In genomic region chr9:108693946-108694345, GRCm38 (mm10) we compare ENCODE assay signal across 9 mouse cellular contexts. TPM values are rescaled to one million over a fixed set of nuclear protein-coding genes. Genes with fewer than 3 reads are reported as not detected.
DNase-seq lines count a peak whose midpoint lies in the region; ATAC-seq and TF ChIP-seq lines count a peak whose summit lies in the region.
"Had no signal": no experiment of that assay in that cellular context is flagged by ENCODE, and none has a peak within 500 bp of the region (broad histone marks: within the 10 kb centered on the region; RNA-seq: fewer than 3 reads in every experiment).

No protein-coding gene starts in this region.

- peak overlapping the region; percentile 21; the same call in 1 of the 2 replicates for H3K9ac ChIP-seq in forebrain, embryonic 12.5 days
- no peak overlapping the region for H3K9ac ChIP-seq in lung, embryonic 14.5 days
- no peak overlapping the region for H3K9ac ChIP-seq in liver, embryonic 11.5 days (ENCODE audit: low read depth, low read length)
- no peak overlapping the region; the same call in 1 of the 2 replicates for H3K9ac ChIP-seq in stomach, embryonic 14.5 days (replicated peaks; ENCODE audit: low read depth, low read length)

- no peak for DNase-seq in forebrain, embryonic 10.5 days (ENCODE audit: extremely low spot score, low spot score)
- DNase-seq in lung, embryonic 14.5 days, result no peak
- DNase-seq in lung, postnatal 10 days, result no peak
- DNase-seq in liver, embryonic 11.5 days (ENCODE audit: low spot score), result no peak
- no peak for DNase-seq in MN1 (ENCODE audit: low spot score)
- DNase-seq in cerebellum, adult 18-20 months, result no peak
- DNase-seq: thymus, postnatal 14 days had no signal

- H3K27ac ChIP-seq in forebrain, embryonic 12.5 days, result no peak overlapping the region
- H3K27ac ChIP-seq in forebrain, embryonic 10.5 days, result no peak overlapping the region
- H3K27ac ChIP-seq in lung, embryonic 14.5 days (ENCODE audit: low read depth), result no peak overlapping the region
- no peak overlapping the region for H3K27ac ChIP-seq in liver, embryonic 11.5 days (ENCODE audit: low read depth, low read length)
- no peak overlapping the region for H3K27ac ChIP-seq in stomach, embryonic 14.5 days (ENCODE audit: low read length)

- no peaks in the 10 kb centered on the region for H3K36me3 ChIP-seq in forebrain, embryonic 12.5 days (replicated peaks)
- H3K36me3 ChIP-seq in forebrain, embryonic 10.5 days (replicated peaks), result peaks cover 5% of the 10 kb centered on the region; the same call in 1 of the 2 replicates
- H3K36me3 ChIP-seq in lung, embryonic 14.5 days (ENCODE audit: insufficient read depth), result no peaks in the 10 kb centered on the region
- no peaks in the 10 kb centered on the region for H3K36me3 ChIP-seq in liver, embryonic 11.5 days (ENCODE audit: control insufficient read depth, insufficient read depth, low read length)
- H3K36me3 ChIP-seq in stomach, embryonic 14.5 days (ENCODE audit: control insufficient read depth, insufficient read depth, low read length), result peaks cover 5% of the 10 kb centered on the region

- peak overlapping the region; percentile 16; the same call in 1 of the 2 replicates for H3K4me3 ChIP-seq in forebrain, embryonic 12.5 days (replicated peaks)
- no peak overlapping the region for H3K4me3 ChIP-seq in forebrain, embryonic 10.5 days
- H3K4me3 ChIP-seq in lung, embryonic 14.5 days (ENCODE audit: low read depth, low read length), result no peak overlapping the region
- H3K4me3 ChIP-seq in liver, embryonic 11.5 days (ENCODE audit: low read depth, low read length), result no peak overlapping the region
- no peak overlapping the region for H3K4me3 ChIP-seq in stomach, embryonic 14.5 days (ENCODE audit: low read depth, low read length)

- H3K4me2 ChIP-seq in forebrain, embryonic 12.5 days, result peak overlapping the region; percentile 85
- H3K4me2 ChIP-seq in lung, embryonic 14.5 days, result peak overlapping the region; percentile 92
- H3K4me2 ChIP-seq in liver, embryonic 11.5 days, result peak overlapping the region; percentile 7
- H3K4me2 ChIP-seq in stomach, embryonic 14.5 days (replicated peaks; ENCODE audit: low read depth, low read length), result peak overlapping the region; percentile 17; the same call in 1 of the 2 replicates

- H3K9me3 ChIP-seq in forebrain, embryonic 12.5 days, result no peaks in the 10 kb centered on the region
- no peaks in the 10 kb centered on the region for H3K9me3 ChIP-seq in forebrain, embryonic 10.5 days
- H3K9me3 ChIP-seq in lung, embryonic 14.5 days (ENCODE audit: low read depth, low read length), result no peaks in the 10 kb centered on the region
- H3K9me3 ChIP-seq in liver, embryonic 11.5 days (ENCODE audit: control insufficient read depth, low read length), result no peaks in the 10 kb centered on the region
- no peaks in the 10 kb centered on the region for H3K9me3 ChIP-seq in stomach, embryonic 14.5 days (ENCODE audit: control insufficient read depth, low read depth, low read length)

- H3K27me3 ChIP-seq in forebrain, embryonic 12.5 days, result peaks cover 10% of the 10 kb centered on the region; the same call in 1 of the 2 replicates
- H3K27me3 ChIP-seq in forebrain, embryonic 10.5 days (ENCODE audit: poor library complexity, severe bottlenecking), result peaks cover 37% of the 10 kb centered on the region
- no peaks in the 10 kb centered on the region for H3K27me3 ChIP-seq in lung, embryonic 14.5 days (ENCODE audit: insufficient read depth, low read length)
- no peaks in the 10 kb centered on the region; the same call in 1 of the 2 replicates for H3K27me3 ChIP-seq in liver, embryonic 11.5 days (replicated peaks; ENCODE audit: control insufficient read depth, insufficient read depth, low read length)
- H3K27me3 ChIP-seq in stomach, embryonic 14.5 days (ENCODE audit: control insufficient read depth, insufficient read depth, low read length), result no peaks in the 10 kb centered on the region

- no peak for ATAC-seq in forebrain, embryonic 12.5 days (ENCODE audit: low FRiP score)
- no peak for ATAC-seq in lung, embryonic 14.5 days (ENCODE audit: insufficient read depth)
- ATAC-seq in liver, embryonic 11.5 days (replicated peaks; ENCODE audit: low FRiP score), result no peak
- ATAC-seq in stomach, embryonic 14.5 days (ENCODE audit: insufficient number of reproducible peaks, insufficient read depth, low FRiP score, low read depth), result no peak

- no peak for TF ChIP-seq CTCF in lung, embryonic 14.5 days (IDR thresholded peaks at IDR 0.05; ENCODE audit: low read depth)

- H3K4me1 ChIP-seq in forebrain, embryonic 12.5 days, result peaks cover 37% of the 10 kb centered on the region
- peaks cover 37% of the 10 kb centered on the region for H3K4me1 ChIP-seq in forebrain, embryonic 10.5 days
- no peaks in the 10 kb centered on the region; the same call in 1 of the 2 replicates for H3K4me1 ChIP-seq in lung, embryonic 14.5 days (ENCODE audit: insufficient read depth)
- peaks cover 13% of the 10 kb centered on the region for H3K4me1 ChIP-seq in liver, embryonic 11.5 days (replicated peaks; ENCODE audit: control insufficient read depth, insufficient read depth, low read length)
- H3K4me1 ChIP-seq in stomach, embryonic 14.5 days (ENCODE audit: control insufficient read depth, insufficient read depth, low read length), result peaks cover 4% of the 10 kb centered on the region; the same call in 1 of the 2 replicates

- WGBS in forebrain, embryonic 12.5 days, result 67% methylated on average over 4 of the region's 4 CpGs
- 83% methylated on average over 4 of the region's 4 CpGs for WGBS in forebrain, embryonic 10.5 days
- 77% methylated on average over 4 of the region's 4 CpGs for WGBS in lung, embryonic 14.5 days
- 73% methylated on average over 4 of the region's 4 CpGs for WGBS in liver, embryonic 11.5 days
- 72% methylated on average over 4 of the region's 4 CpGs for WGBS in stomach, embryonic 14.5 days

RNA-seq across cellular contexts. Expression of gene Prkar2a, which starts 4.8 kb away (rescaled TPM):
- 55.8 and 56.9 TPM in 2 replicates for polyA plus RNA-seq in forebrain, embryonic 12.5 days (2016; fragmentation: Nextera tagmentation; extraction: Ambion mirVana)
- polyA plus RNA-seq in forebrain, embryonic 10.5 days (2016; fragmentation: Nextera tagmentation; extraction: Ambion mirVana), result 28.5 and 30.1 TPM in 2 replicates
- 35.0 and 38.1 TPM in 2 replicates for polyA plus RNA-seq in lung, embryonic 14.5 days (2014; fragmentation: Nextera tagmentation; extraction: Ambion mirVana)
- 23.8 and 26.2 TPM in 2 replicates for polyA plus RNA-seq in liver, embryonic 11.5 days (2014; fragmentation: Nextera tagmentation; extraction: Ambion mirVana)
- polyA plus RNA-seq in stomach, embryonic 14.5 days (2014; fragmentation: Nextera tagmentation; extraction: Ambion mirVana), result 30.4 and 33.6 TPM in 2 replicates

RNA-seq across cellular contexts. Expression of gene Slc25a20, which starts 32.1 kb away (rescaled TPM):
- 35.4 and 37.0 TPM in 2 replicates for polyA plus RNA-seq in forebrain, embryonic 12.5 days (2016; fragmentation: Nextera tagmentation; extraction: Ambion mirVana)
- polyA plus RNA-seq in forebrain, embryonic 10.5 days (2016; fragmentation: Nextera tagmentation; extraction: Ambion mirVana), result 33.1 and 35.8 TPM in 2 replicates
- 27.6 and 29.6 TPM in 2 replicates for polyA plus RNA-seq in lung, embryonic 14.5 days (2014; fragmentation: Nextera tagmentation; extraction: Ambion mirVana)
- polyA plus RNA-seq in liver, embryonic 11.5 days (2014; fragmentation: Nextera tagmentation; extraction: Ambion mirVana), result 25.0 and 30.0 TPM in 2 replicates
- 21.9 and 25.2 TPM in 2 replicates for polyA plus RNA-seq in stomach, embryonic 14.5 days (2014; fragmentation: Nextera tagmentation; extraction: Ambion mirVana)

RNA-seq across cellular contexts. Expression of gene Arih2, which starts 44.8 kb away (rescaled TPM):
- 56.4 and 57.9 TPM in 2 replicates for polyA plus RNA-seq in forebrain, embryonic 12.5 days (2016; fragmentation: Nextera tagmentation; extraction: Ambion mirVana)
- 64.1 and 69.1 TPM in 2 replicates for polyA plus RNA-seq in forebrain, embryonic 10.5 days (2016; fragmentation: Nextera tagmentation; extraction: Ambion mirVana)
- 41.6 and 44.9 TPM in 2 replicates for polyA plus RNA-seq in lung, embryonic 14.5 days (2014; fragmentation: Nextera tagmentation; extraction: Ambion mirVana)
- polyA plus RNA-seq in liver, embryonic 11.5 days (2014; fragmentation: Nextera tagmentation; extraction: Ambion mirVana), result 47.7 and 54.2 TPM in 2 replicates
- 36.2 and 36.8 TPM in 2 replicates for polyA plus RNA-seq in stomach, embryonic 14.5 days (2014; fragmentation: Nextera tagmentation; extraction: Ambion mirVana)

Comparison
In these comparisons a context has a peak if more than half of its experiments do, and no peak if none do; other contexts are left out.
1. H3K4me2 ChIP-seq: peak in every context shown above with its lines; median percentile 92 in lung, embryonic 14.5 days; 85 in forebrain, embryonic 12.5 days; 17 in stomach, embryonic 14.5 days; 7 in liver, embryonic 11.5 days.